Mouse (Mus musculus): ENCODE data around the gene Card14.

GRCm38 (mm10) chr11:119386306-119386705 is 78.7 kb downstream of the Card14 start:
- no peak for TF ChIP-seq CTCF (IDR thresholded peaks at IDR 0.05)
- TF ChIP-seq EP300 (IDR thresholded peaks at IDR 0.05), result no peak
